Mouse (Mus musculus) neutrophil, adult 65 days (primary cell): ENCODE measurements around the gene E330014E10Rik. TPM values are rescaled to one million over a fixed set of nuclear protein-coding genes. Genes with fewer than 3 reads are reported as not detected.

ENCODE experiments used
- total RNA-seq: library from RNA; stranded (reverse); gene quantifications from 2 replicates; pipeline ENCODE4 v1.2.4, GENCODE M21; 2023

The E330014E10Rik gene
- total RNA-seq: not detected in 2 replicates

GRCm38 (mm10) chr5:95775690-95776089 is at the start of gene E330014E10Rik:
Gene E330014E10Rik, plus strand, starts transcription at chr5:95775990.

GRCm38 (mm10) chr5:95736073-95736472 is 39.7 kb upstream of the E330014E10Rik start, which contains the start of gene Gm7978:
Gene Gm7978, minus strand, starts transcription at chr5:95736173.

GRCm38 (mm10) chr5:95741714-95742113 is 34.1 kb upstream of the E330014E10Rik start, which contains the start of gene Gm7982:
Gene Gm7982, plus strand, starts transcription at chr5:95742014.

Other genes with a start within 250 kb of the E330014E10Rik start
- not detected in 2 replicates for gene Gm7971, start 181.1 kb upstream of the E330014E10Rik start, total RNA-seq
- gene Gm7978, start 39.8 kb upstream of the E330014E10Rik start, total RNA-seq: not detected in 2 replicates
- gene Gm7982, start 34.0 kb upstream of the E330014E10Rik start, total RNA-seq: not detected in 2 replicates
- gene Cxcl13, start 181.0 kb downstream of the E330014E10Rik start, total RNA-seq: not detected in 2 replicates